ENCODE assay signal across 12 mouse cellular contexts in genomic region chr11:84738769-84739589, GRCm38 (mm10).
DNase-seq lines count a peak whose midpoint lies in the region; ATAC-seq and TF ChIP-seq lines count a peak whose summit lies in the region.
"Had no signal": no experiment of that assay in that cellular context is flagged by ENCODE, and none has a peak within 500 bp of the region (broad histone marks: within the 10 kb centered on the region; RNA-seq: fewer than 3 reads in every experiment).

No protein-coding gene starts in this region.

- H3K9ac ChIP-seq in hindbrain, embryonic 12.5 days: no peak overlapping the region
- no peak overlapping the region for H3K9ac ChIP-seq in liver, embryonic 12.5 days
- H3K9ac ChIP-seq: heart, embryonic 12.5 days had no signal

- no peaks in the 10 kb centered on the region for H3K36me3 ChIP-seq in E14TG2a.4 (ENCODE audit: insufficient read depth, low read length)
- H3K36me3 ChIP-seq in hindbrain, embryonic 12.5 days: no peaks in the 10 kb centered on the region
- no peaks in the 10 kb centered on the region for H3K36me3 ChIP-seq in limb, embryonic 10.5 days
- no peaks in the 10 kb centered on the region for H3K36me3 ChIP-seq in liver, embryonic 12.5 days
- H3K36me3 ChIP-seq: heart, embryonic 12.5 days had no signal

- H3K4me2 ChIP-seq in hindbrain, embryonic 12.5 days (replicated peaks): no peak overlapping the region
- H3K4me2 ChIP-seq in liver, embryonic 12.5 days: no peak overlapping the region
- H3K4me2 ChIP-seq: heart, embryonic 12.5 days had no signal

- peaks cover 39% of the 10 kb centered on the region for H3K4me1 ChIP-seq in E14TG2a.4 (replicated peaks; ENCODE audit: low read depth, low read length)
- H3K4me1 ChIP-seq in hindbrain, embryonic 12.5 days: peaks cover 11% of the 10 kb centered on the region
- H3K4me1 ChIP-seq in limb, embryonic 10.5 days: peaks cover 41% of the 10 kb centered on the region
- no peaks in the 10 kb centered on the region for H3K4me1 ChIP-seq in liver, embryonic 12.5 days
- H3K4me1 ChIP-seq: heart, embryonic 12.5 days had no signal

- no peak for ATAC-seq in hindbrain, embryonic 12.5 days (ENCODE audit: low FRiP score)
- no peak for ATAC-seq in liver, embryonic 12.5 days
- ATAC-seq: Patski had no signal

- WGBS in hindbrain, embryonic 12.5 days: 14% methylated on average over 17 of the region's 17 CpGs
- 11% methylated on average over 17 of the region's 17 CpGs for WGBS in limb, embryonic 10.5 days
- WGBS in liver, embryonic 12.5 days (ENCODE audit: insufficient replicate concordance): 11% methylated on average over 17 of the region's 17 CpGs

- H3K9me3 ChIP-seq in E14TG2a.4 (ENCODE audit: low read length): no peaks in the 10 kb centered on the region
- H3K9me3 ChIP-seq in hindbrain, embryonic 12.5 days (replicated peaks): no peaks in the 10 kb centered on the region
- no peaks in the 10 kb centered on the region for H3K9me3 ChIP-seq in limb, embryonic 10.5 days (replicated peaks)
- H3K9me3 ChIP-seq in liver, embryonic 12.5 days (replicated peaks): no peaks in the 10 kb centered on the region
- H3K9me3 ChIP-seq: heart, embryonic 12.5 days had no signal

- peak overlapping the region; percentile 66 for H3K4me3 ChIP-seq in E14TG2a.4 (replicated peaks; ENCODE audit: low read length)
- H3K4me3 ChIP-seq in hindbrain, embryonic 12.5 days: no peak overlapping the region
- H3K4me3 ChIP-seq in limb, embryonic 10.5 days: peak overlapping the region; percentile 23; the same call in 1 of the 2 replicates
- H3K4me3 ChIP-seq in liver, embryonic 12.5 days: no peak overlapping the region
- H3K4me3 ChIP-seq: heart, embryonic 12.5 days had no signal

- DNase-seq in brain, embryonic 14.5 days (ENCODE audit: low read depth): peak; percentile 79
- peak; percentile 54 for DNase-seq in limb, embryonic 10.5 days (ENCODE audit: low spot score)
- DNase-seq in spleen, adult 12 weeks (ENCODE audit: low spot score): no peak
- DNase-seq in frontal cortex, postnatal 36 days (ENCODE audit: low spot score in 2 of 2): no peak
- DNase-seq in adrenal gland, postnatal 14 days: no peak
- DNase-seq: layer of hippocampus, adult 9-11 months had no signal

- TF ChIP-seq CTCF in E14TG2a.4 (conservative IDR thresholded peaks at IDR 0.05; ENCODE audit: low read length): no peak
- no peak for TF ChIP-seq CTCF in brain, embryonic 14.5 days (IDR thresholded peaks at IDR 0.05; ENCODE audit: borderline replicate concordance, extremely low read depth, insufficient read depth, insufficient read length)

- peak overlapping the region; percentile 61 for H3K27ac ChIP-seq in hindbrain, embryonic 12.5 days
- H3K27ac ChIP-seq in limb, embryonic 10.5 days: peak overlapping the region; percentile 80
- no peak overlapping the region for H3K27ac ChIP-seq in liver, embryonic 12.5 days
- H3K27ac ChIP-seq: macrophage had no signal

- 0 out of 2 replicates have a peak, but pooled peaks cover 4% of the 10 kb centered on the region for H3K27me3 ChIP-seq in E14TG2a.4 (ENCODE audit: insufficient read depth, low read length)
- peaks cover 8% of the 10 kb centered on the region for H3K27me3 ChIP-seq in hindbrain, embryonic 12.5 days
- H3K27me3 ChIP-seq in limb, embryonic 10.5 days (ENCODE audit: low read depth, poor library complexity, severe bottlenecking): no peaks in the 10 kb centered on the region
- peaks cover 73% of the 10 kb centered on the region for H3K27me3 ChIP-seq in liver, embryonic 12.5 days (replicated peaks)

- no peak for TF ChIP-seq POLR2A in brain, embryonic 14.5 days (IDR thresholded peaks at IDR 0.05; ENCODE audit: borderline replicate concordance, extremely low read depth, insufficient read depth, insufficient read length, poor library complexity, severe bottlenecking)

Comparison
In these comparisons a context has a peak if more than half of its experiments do, and no peak if none do; other contexts are left out.
1. H3K4me3 ChIP-seq: peak in E14TG2a.4 (single experiment) and limb, embryonic 10.5 days (single experiment); none in hindbrain, embryonic 12.5 days (single experiment) and liver, embryonic 12.5 days (single experiment).
2. DNase-seq: peak in brain, embryonic 14.5 days (single experiment) and limb, embryonic 10.5 days (single experiment); none in spleen, adult 12 weeks (single experiment), frontal cortex, postnatal 36 days (0 of 2) and adrenal gland, postnatal 14 days (single experiment).